Mouse (Mus musculus) liver, embryonic 11.5 days (tissue): ENCODE results near the gene Barx2. TPM values are rescaled to one million over a fixed set of nuclear protein-coding genes. Genes with fewer than 3 reads are reported as not detected.

Source experiments
- ATAC-seq: fragments of 200-750 bp; cut with Nextera tagmentation; replicated peaks from 2 replicates; pipeline ENCODE4 v1.8.0; 2017; ENCODE audit warnings: moderate number of reproducible peaks, mild to moderate bottlenecking, moderate TSS enrichment, moderate library complexity; ENCODE audit not compliant: low FRiP score
- DNase-seq: peaks from one replicate; pipeline ENCODE4 v3.0.0-alpha.2; 2017; ENCODE audit warnings: low spot score
- H3K27ac ChIP-seq: fragments of 300-500 bp; sonication (generic); 2 replicates; pipeline ENCODE4 v1.5.1; 2014; ENCODE audit warnings: mild to moderate bottlenecking, low read depth, low read length, control low read depth
- H3K27me3 ChIP-seq: fragments of 300-500 bp; sonication (generic); replicated peaks from 2 replicates; pipeline ENCODE4 v1.6.1; 2014; ENCODE audit warnings: low read length, mixed read lengths; ENCODE audit not compliant: control insufficient read depth, insufficient read depth
- H3K36me3 ChIP-seq: fragments of 300-500 bp; sonication (generic); 2 replicates; pipeline ENCODE4 v1.6.1; 2014; ENCODE audit warnings: mild to moderate bottlenecking, low read length, moderate library complexity, mixed read lengths; ENCODE audit not compliant: control insufficient read depth, insufficient read depth
- H3K4me1 ChIP-seq: fragments of 300-500 bp; sonication (generic); replicated peaks from 2 replicates; pipeline ENCODE4 v1.6.1; 2014; ENCODE audit warnings: low read length, mixed read lengths; ENCODE audit not compliant: control insufficient read depth, insufficient read depth
- H3K4me2 ChIP-seq: fragments of 300-500 bp; sonication (generic); 2 replicates; pipeline ENCODE4 v1.6.1; 2014; ENCODE audit warnings: mild to moderate bottlenecking, control low read depth, moderate library complexity
- H3K4me3 ChIP-seq: fragments of 300-500 bp; sonication (generic); 2 replicates; pipeline ENCODE4 v1.5.1; 2014; ENCODE audit warnings: low read depth, low read length, control low read depth
- H3K9ac ChIP-seq: fragments of 300-500 bp; sonication (generic); 2 replicates; pipeline ENCODE4 v1.6.1; 2014; ENCODE audit warnings: low read depth, low read length, control low read depth
- H3K9me3 ChIP-seq: fragments of 300-500 bp; sonication (generic); 2 replicates; pipeline ENCODE4 v1.6.1; 2016; ENCODE audit warnings: low read length, inconsistent platforms, mixed read lengths; ENCODE audit not compliant: control insufficient read depth
- WGBS: fragments of 180-500 bp; shearing (Covaris S2); extraction: QIAGEN DNeasy Blood & Tissue Kit; methylation state at CpG from one replicate; pipeline ENCODE4 v1.1.7; 2014; 5-methylcytosine and 5-hydroxymethylcytosine counted together
- polyA plus RNA-seq: library from polyadenylated mRNA; unstranded; fragments of >200 nt; fragmentation: Nextera tagmentation; extraction: Ambion mirVana; gene quantifications from 2 replicates; pipeline ENCODE4 v1.2.1, GENCODE M21; 2014

The Barx2 gene
- polyA plus RNA-seq, 1 experiment from 2014 or later: not detected

GRCm38 (mm10) chr9:31913739-31914591 lies 703 bp upstream of the Barx2 start:
- no peak overlapping the region for H3K27ac ChIP-seq
- peaks cover 4% of the 10 kb centered on the region for H3K4me1 ChIP-seq
- peaks cover 81% of the 10 kb centered on the region for H3K27me3 ChIP-seq
- ATAC-seq (no peak), DNase-seq (peak; percentile 46)
- no peaks in the 10 kb centered on the region for H3K9me3 ChIP-seq
- WGBS: 2% methylated on average over 54 of the region's 54 CpGs
- no peak overlapping the region for H3K9ac ChIP-seq
- peak overlapping the region; percentile 47 for H3K4me3 ChIP-seq
- no peaks in the 10 kb centered on the region for H3K36me3 ChIP-seq
- H3K4me2 ChIP-seq: peak overlapping the region; percentile 81

GRCm38 (mm10) chr9:31912553-31912920 lies 725 bp downstream of the Barx2 start:
- peak; percentile 41 for DNase-seq
- H3K9ac ChIP-seq: no peak overlapping the region
- peak overlapping the region; percentile 81 for H3K4me2 ChIP-seq
- ATAC-seq: no peak
- peaks cover 79% of the 10 kb centered on the region for H3K27me3 ChIP-seq
- 4% methylated on average over 16 of the region's 16 CpGs for WGBS
- H3K4me3 ChIP-seq: peak overlapping the region; percentile 47
- no peaks in the 10 kb centered on the region for H3K9me3 ChIP-seq
- H3K4me1 ChIP-seq: peaks cover 4% of the 10 kb centered on the region
- H3K36me3 ChIP-seq: no peaks in the 10 kb centered on the region
- H3K27ac ChIP-seq: no peak overlapping the region

GRCm38 (mm10) chr9:31910221-31910620 lies 3.0 kb downstream of the Barx2 start:
- no peaks in the 10 kb centered on the region for H3K9me3 ChIP-seq
- H3K4me1 ChIP-seq: peaks cover 4% of the 10 kb centered on the region
- no peak for DNase-seq
- no peak overlapping the region for H3K9ac ChIP-seq
- WGBS: 69% methylated on average over 5 of the region's 5 CpGs
- ATAC-seq: no peak
- no peaks in the 10 kb centered on the region for H3K36me3 ChIP-seq
- H3K4me2 ChIP-seq: no peak overlapping the region
- no peak overlapping the region for H3K4me3 ChIP-seq
- no peak overlapping the region for H3K27ac ChIP-seq
- peaks cover 55% of the 10 kb centered on the region for H3K27me3 ChIP-seq

GRCm38 (mm10) chr9:31901781-31902180 lies 11.5 kb downstream of the Barx2 start:
- Histone ChIP-seq H3K4me3 (no peak overlapping the region), H3K27me3 (no peaks in the 10 kb centered on the region), H3K9ac (no peak overlapping the region), H3K36me3 (no peaks in the 10 kb centered on the region), H3K9me3 (no peaks in the 10 kb centered on the region), H3K4me1 (no peaks in the 10 kb centered on the region), H3K27ac (no peak overlapping the region), H3K4me2 (no peak overlapping the region)
- WGBS: 86% methylated on average over 2 of the region's 2 CpGs
- DNase-seq: no peak
- no peak for ATAC-seq

GRCm38 (mm10) chr9:31894775-31895320 lies 18.4 kb downstream of the Barx2 start:
- ATAC-seq: no peak
- H3K4me3 ChIP-seq: no peak overlapping the region
- no peak for DNase-seq
- no peak overlapping the region for H3K4me2 ChIP-seq
- H3K36me3 ChIP-seq: no peaks in the 10 kb centered on the region
- H3K9me3 ChIP-seq: no peaks in the 10 kb centered on the region
- 69% methylated on average over 10 of the region's 10 CpGs for WGBS
- no peak overlapping the region for H3K9ac ChIP-seq
- no peaks in the 10 kb centered on the region for H3K27me3 ChIP-seq
- no peaks in the 10 kb centered on the region for H3K4me1 ChIP-seq
- H3K27ac ChIP-seq: no peak overlapping the region

GRCm38 (mm10) chr9:31888333-31888732 lies 24.9 kb downstream of the Barx2 start:
- H3K27me3 ChIP-seq: no peaks in the 10 kb centered on the region
- H3K4me3 ChIP-seq: no peak overlapping the region
- no peaks in the 10 kb centered on the region for H3K4me1 ChIP-seq
- 76% methylated on average over 4 of the region's 4 CpGs for WGBS
- DNase-seq (no peak), ATAC-seq (no peak)
- no peak overlapping the region for H3K4me2 ChIP-seq
- H3K27ac ChIP-seq: no peak overlapping the region
- no peak overlapping the region for H3K9ac ChIP-seq
- H3K36me3 ChIP-seq: no peaks in the 10 kb centered on the region
- H3K9me3 ChIP-seq: no peaks in the 10 kb centered on the region

GRCm38 (mm10) chr9:31886258-31886657 lies 27.0 kb downstream of the Barx2 start:
- no peaks in the 10 kb centered on the region for H3K27me3 ChIP-seq
- no peaks in the 10 kb centered on the region for H3K9me3 ChIP-seq
- no peak overlapping the region for H3K9ac ChIP-seq
- no peak overlapping the region for H3K4me3 ChIP-seq
- no peaks in the 10 kb centered on the region for H3K4me1 ChIP-seq
- no peaks in the 10 kb centered on the region for H3K36me3 ChIP-seq
- ATAC-seq (no peak), DNase-seq (no peak)
- H3K27ac ChIP-seq: no peak overlapping the region
- WGBS: 37% methylated on average over 3 of the region's 3 CpGs
- no peak overlapping the region for H3K4me2 ChIP-seq

- H3K4me1 ChIP-seq: no peaks in the 10 kb centered on the region
- no peak overlapping the region for H3K27ac ChIP-seq
- H3K9me3 ChIP-seq: no peaks in the 10 kb centered on the region
- H3K9ac ChIP-seq: no peak overlapping the region
- H3K4me3 ChIP-seq: no peak overlapping the region
- ATAC-seq (no peak), DNase-seq (no peak)
- no peaks in the 10 kb centered on the region for H3K36me3 ChIP-seq
- no peaks in the 10 kb centered on the region for H3K27me3 ChIP-seq
- H3K4me2 ChIP-seq: no peak overlapping the region
- WGBS: 87% methylated on average over 2 of the region's 2 CpGs
Observed at GRCm38 (mm10) chr9:31882376-31882775, 30.9 kb downstream of the Barx2 start.

- Histone ChIP-seq H3K36me3 (no peaks in the 10 kb centered on the region), H3K4me3 (no peak overlapping the region), H3K4me1 (no peaks in the 10 kb centered on the region), H3K9me3 (no peaks in the 10 kb centered on the region), H3K4me2 (no peak overlapping the region), H3K27me3 (no peaks in the 10 kb centered on the region), H3K27ac (no peak overlapping the region), H3K9ac (no peak overlapping the region)
- no peak for ATAC-seq
- no peak for DNase-seq
- WGBS: 73% methylated on average over 3 of the region's 3 CpGs
Observed at GRCm38 (mm10) chr9:31875556-31875955, 37.7 kb downstream of the Barx2 start.
